Mouse (Mus musculus) CH12.LX (cell line): Measurements from ENCODE around the gene Srd5a3. TPM values are rescaled to one million over a fixed set of nuclear protein-coding genes. Genes with fewer than 3 reads are reported as not detected.

ENCODE experiments used
- DNase-seq: peaks from one replicate; pipeline ENCODE4 v3.0.0-alpha.2; 2013; ENCODE audit errors: extremely low read depth
- H3K27ac ChIP-seq: 2 replicates; pipeline ENCODE4 v1.5.1; 2012; ENCODE audit warnings: low read depth, mild to moderate bottlenecking, control low read depth, moderate library complexity; ENCODE audit not compliant: insufficient read depth
- H3K27me3 ChIP-seq: replicated peaks from 2 replicates; pipeline ENCODE3; 2012; ENCODE audit warnings: inconsistent platforms
- H3K36me3 ChIP-seq, 2 experiments: replicated peaks in 1 of 2; 2 replicates each; pipeline versions ENCODE3 to v1.6.1; 2012; ENCODE audit warnings: inconsistent platforms in 1 of 2, low read length in 1 of 2, mild to moderate bottlenecking in 1 of 2, mixed read lengths in 1 of 2, moderate library complexity in 1 of 2; ENCODE audit not compliant: control insufficient read depth in 1 of 2, insufficient read depth in 1 of 2
- H3K4me1 ChIP-seq, 2 experiments: 2 replicates each; pipeline ENCODE4 v1.6.1; 2012; ENCODE audit warnings: inconsistent platforms in 1 of 2, moderate library complexity in 1 of 2; ENCODE audit not compliant: insufficient read depth in 2 of 2, control insufficient read depth in 1 of 2
- H3K4me2 ChIP-seq: 2 replicates; pipeline ENCODE4 v1.6.1; 2012; ENCODE audit warnings: low read depth, mild to moderate bottlenecking, control low read depth; ENCODE audit not compliant: poor library complexity, insufficient read depth, severe bottlenecking
- H3K4me3 ChIP-seq, 3 experiments: fragments of 150-350 bp in 1 of 3; sonication (generic) in 1 of 3; replicated peaks in 1 of 3; 2 replicates each; pipeline versions ENCODE3 to v1.5.1; 2011 to 2012; ENCODE audit warnings: low read depth in 2 of 3, low read length in 2 of 3, mild to moderate bottlenecking in 2 of 3, moderate library complexity in 2 of 3, control low read depth in 1 of 3, improper control_type of control experiment in 1 of 3, inconsistent platforms in 1 of 3, mixed read lengths in 1 of 3; ENCODE audit not compliant: poor library complexity in 1 of 3
- H3K79me2 ChIP-seq: replicated peaks from 2 replicates; pipeline ENCODE4 v1.6.1; 2012; ENCODE audit warnings: mild to moderate bottlenecking, moderate library complexity; ENCODE audit not compliant: control insufficient read depth, poor library complexity, insufficient read depth, severe bottlenecking; ENCODE audit errors: extremely low read depth
- H3K9ac ChIP-seq: 2 replicates; pipeline ENCODE4 v1.6.1; 2012; ENCODE audit warnings: low read depth, mild to moderate bottlenecking, control low read depth, moderate library complexity; ENCODE audit not compliant: insufficient read depth
- H3K9me3 ChIP-seq: replicated peaks from 2 replicates; pipeline ENCODE3; 2012; ENCODE audit warnings: low read length, inconsistent platforms, mixed read lengths
- BHLHE40 ChIP-seq: IDR thresholded peaks from 2 replicates; pipeline ENCODE4 v1.6.1; 2011; ENCODE audit warnings: mild to moderate bottlenecking, low read depth, low read length, improper control_type of control experiment
- CHD1 ChIP-seq: IDR thresholded peaks from 2 replicates; pipeline ENCODE4 v1.6.1; 2012; ENCODE audit warnings: low read depth, low read length, improper control_type of control experiment, inconsistent platforms
- E2F4 ChIP-seq: IDR thresholded peaks from 2 replicates; pipeline ENCODE4 v1.6.1; 2011; ENCODE audit warnings: low read depth, low read length, improper control_type of control experiment; ENCODE audit not compliant: insufficient replicate concordance
- ETS1 ChIP-seq: conservative IDR thresholded peaks from 2 replicates; pipeline ENCODE4 v1.6.1; 2012; ENCODE audit warnings: low read depth, mild to moderate bottlenecking, inconsistent platforms, low read length, improper control_type of control experiment, moderate library complexity
- GABPA ChIP-seq: IDR thresholded peaks from 2 replicates; pipeline ENCODE4 v1.6.1; 2012; ENCODE audit warnings: low read depth, low read length, improper control_type of control experiment, inconsistent platforms; ENCODE audit not compliant: insufficient replicate concordance
- JUN ChIP-seq: IDR thresholded peaks from 2 replicates; pipeline ENCODE4 v1.6.1; 2011; ENCODE audit warnings: low read depth, mild to moderate bottlenecking, low read length, improper control_type of control experiment, moderate library complexity; ENCODE audit not compliant: insufficient read depth
- KAT2A ChIP-seq: IDR thresholded peaks from 2 replicates; pipeline ENCODE4 v1.6.1; 2012; ENCODE audit warnings: low read length, improper control_type of control experiment, inconsistent platforms; ENCODE audit not compliant: insufficient replicate concordance
- MAX ChIP-seq: IDR thresholded peaks from 2 replicates; pipeline ENCODE4 v1.6.1; 2011; ENCODE audit warnings: low read length, improper control_type of control experiment
- MEF2A ChIP-seq: IDR thresholded peaks from 2 replicates; pipeline ENCODE4 v1.6.1; 2014; ENCODE audit warnings: low read depth, mild to moderate bottlenecking, inconsistent platforms, low read length, improper control_type of control experiment, borderline replicate concordance
- MXI1 ChIP-seq: IDR thresholded peaks from 2 replicates; pipeline ENCODE4 v1.6.1; 2011; ENCODE audit warnings: mild to moderate bottlenecking, low read depth, low read length, improper control_type of control experiment
- MYC ChIP-seq: IDR thresholded peaks from 2 replicates; pipeline ENCODE4 v1.6.1; 2011; ENCODE audit warnings: low read depth, mild to moderate bottlenecking, improper control_type of control experiment, low read length
- NELFE ChIP-seq: IDR thresholded peaks from 2 replicates; pipeline ENCODE4 v1.6.1; 2011; ENCODE audit warnings: low read depth, low read length, improper control_type of control experiment
- NRF1 ChIP-seq: IDR thresholded peaks from 2 replicates; pipeline ENCODE4 v1.6.1; 2014; ENCODE audit warnings: low read depth, mild to moderate bottlenecking, inconsistent platforms, low read length, improper control_type of control experiment, moderate library complexity
- PAX5 ChIP-seq: IDR thresholded peaks from 2 replicates; pipeline ENCODE4 v1.6.1; 2012; ENCODE audit warnings: low read length, inconsistent platforms, mixed read lengths
- POLR2A ChIP-seq: IDR thresholded peaks from 2 replicates; pipeline ENCODE4 v1.6.1; 2011; ENCODE audit warnings: low read depth, mild to moderate bottlenecking, improper control_type of control experiment, low read length
- POLR2AphosphoS2 ChIP-seq: IDR thresholded peaks from 2 replicates; pipeline ENCODE4 v1.6.1; 2011; ENCODE audit warnings: low read depth, low read length, improper control_type of control experiment
- RCOR1 ChIP-seq: conservative IDR thresholded peaks from 2 replicates; pipeline ENCODE4 v1.6.1; 2012; ENCODE audit warnings: low read depth, mild to moderate bottlenecking, inconsistent platforms, low read length, improper control_type of control experiment
- SIN3A ChIP-seq: IDR thresholded peaks from 2 replicates; pipeline ENCODE4 v1.6.1; 2012; ENCODE audit warnings: low read length, improper control_type of control experiment, inconsistent platforms
- SMC3 ChIP-seq: IDR thresholded peaks from 2 replicates; pipeline ENCODE4 v1.6.1; 2011; ENCODE audit warnings: low read depth, low read length, improper control_type of control experiment
- TCF12 ChIP-seq: IDR thresholded peaks from 2 replicates; pipeline ENCODE4 v1.6.1; 2014; ENCODE audit warnings: low read depth, mild to moderate bottlenecking, inconsistent platforms, low read length, improper control_type of control experiment
- UBTF ChIP-seq: IDR thresholded peaks from 2 replicates; pipeline ENCODE4 v1.6.1; 2012; ENCODE audit warnings: low read depth, mild to moderate bottlenecking, inconsistent platforms, low read length, improper control_type of control experiment, moderate library complexity
- USF1 ChIP-seq: IDR thresholded peaks from 2 replicates; pipeline ENCODE4 v1.6.1; 2014; ENCODE audit warnings: low read depth, mild to moderate bottlenecking, inconsistent platforms, low read length, improper control_type of control experiment
- USF2 ChIP-seq: conservative IDR thresholded peaks from 2 replicates; pipeline ENCODE4 v1.6.1; 2011; ENCODE audit warnings: low read depth, low read length, improper control_type of control experiment
- ZC3H11A ChIP-seq: IDR thresholded peaks from 2 replicates; pipeline ENCODE4 v1.6.1; 2012; ENCODE audit warnings: low read depth, mild to moderate bottlenecking, inconsistent platforms, low read length, improper control_type of control experiment
- ZKSCAN1 ChIP-seq: IDR thresholded peaks from 2 replicates; pipeline ENCODE4 v1.6.1; 2012; ENCODE audit warnings: low read depth, inconsistent platforms, low read length, improper control_type of control experiment, borderline replicate concordance
- dilution Hi-C: fragments of 300-500 bp; cut with MboI; formaldehyde crosslinking; loops from 2 replicates; pipeline ENCODE4 v1.14.3; 2020; ENCODE audit warnings: low sequenced_read_pairs; ENCODE audit not compliant: extremely low pct_unique_long_range_greater_than_20kb, extremely low pct_ligation_motif_present
- in situ Hi-C: fragments of 300-500 bp; cut with MboI; formaldehyde crosslinking; loops from 3 replicates; pipeline ENCODE4 v1.14.3; 2019; ENCODE audit warnings: low sequenced_read_pairs, low pct_ligation_motif_present, low pct_unique_long_range_greater_than_20kb, mixed read lengths
- polyA plus RNA-seq: library from polyadenylated mRNA; unstranded; fragments of >175 nt; gene quantifications from 2 replicates; pipeline ENCODE4 v1.2.1, GENCODE M21; 2012; ENCODE audit warnings: low read depth; ENCODE audit not compliant: insufficient read length
- total RNA-seq, 2 experiments: library from RNA; depleted of rRNA; stranded (reverse); fragments of 300-350 nt in 1 of 2; fragments of >200 nt in 1 of 2; gene quantifications; 2 replicates each; pipeline ENCODE4 v1.2.3; 2012 to 2014

Gene Srd5a3
- total and polyA plus RNA-seq, 3 experiments: 10.4 to 19.9 (median 18.8) TPM

- Histone ChIP-seq H3K4me2 (no peak overlapping the region), H3K27ac (no peak overlapping the region), H3K27me3 (no peaks in the 10 kb centered on the region), H3K4me1 (no peaks in the 10 kb centered on the region), H3K9me3 (no peaks in the 10 kb centered on the region), H3K36me3 (no peaks in the 10 kb centered on the region), H3K9ac (no peak overlapping the region), H3K79me2 (no peaks in the 10 kb centered on the region), H3K4me3 (no peak overlapping the region)
- dilution Hi-C loops: no loop called here
- no peak for DNase-seq
- in situ Hi-C loops: loop anchor here (10.0 kb wide), 2 partner anchors 86 to 246 kb away; no protein-coding TSS in a partner anchor
- TF ChIP-seq BHLHE40: no peak
- no peak for TF ChIP-seq GABPA
- no peak for TF ChIP-seq NRF1
- TF ChIP-seq TCF12: no peak
- no peak for TF ChIP-seq USF1
- no peak for TF ChIP-seq CHD1
- TF ChIP-seq JUN: no peak
- no peak for TF ChIP-seq UBTF
- no peak for TF ChIP-seq POLR2A
- TF ChIP-seq KAT2A: no peak
- TF ChIP-seq ETS1: no peak
- no peak for TF ChIP-seq ZKSCAN1
- TF ChIP-seq MYC: no peak
- no peak for TF ChIP-seq NELFE
- no peak for TF ChIP-seq POLR2AphosphoS2
- TF ChIP-seq MEF2A: no peak
- no peak for TF ChIP-seq PAX5
- no peak for TF ChIP-seq SIN3A
- no peak for TF ChIP-seq USF2
- TF ChIP-seq MAX: no peak
Observed at GRCm38 (mm10) chr5:76111173-76111572, 28.9 kb upstream of the Srd5a3 start.

- dilution Hi-C loops: no loop called here
- TF ChIP-seq ZC3H11A (no peak), MXI1 (no peak), RCOR1 (no peak), UBTF (no peak), TCF12 (no peak), SMC3 (no peak), USF1 (no peak), MEF2A (no peak), PAX5 (no peak), E2F4 (no peak), KAT2A (no peak)
- Histone ChIP-seq H3K27ac (no peak overlapping the region), H3K36me3 (no peaks in the 10 kb centered on the region), H3K4me1 (peaks cover 0 to 3% of the 10 kb centered on the region in 2 experiments; a peak in 1 of 4 replicates), H3K27me3 (no peaks in the 10 kb centered on the region), H3K9me3 (no peaks in the 10 kb centered on the region), H3K4me2 (no peak overlapping the region), H3K79me2 (no peaks in the 10 kb centered on the region), H3K9ac (no peak overlapping the region), H3K4me3 (no peak overlapping the region)
- in situ Hi-C loops: loop anchor here (10.0 kb wide), 2 partner anchors 87 to 247 kb away; no protein-coding TSS in a partner anchor
- no peak for DNase-seq
Observed at GRCm38 (mm10) chr5:76112016-76112415, 28.1 kb upstream of the Srd5a3 start.
